Mouse (Mus musculus) heart, postnatal 0 days (tissue): ENCODE results near the gene Pigb.

ENCODE experiments used
- CTCF ChIP-seq: IDR thresholded peaks from 2 replicates; pipeline ENCODE4 v1.5.1; 2016; ENCODE audit warnings: antibody characterized with exemption, control low read depth, low read depth
- EP300 ChIP-seq: IDR thresholded peaks from 2 replicates; pipeline ENCODE4 v1.6.1; 2016; ENCODE audit warnings: antibody characterized with exemption, low read depth

DNA sequence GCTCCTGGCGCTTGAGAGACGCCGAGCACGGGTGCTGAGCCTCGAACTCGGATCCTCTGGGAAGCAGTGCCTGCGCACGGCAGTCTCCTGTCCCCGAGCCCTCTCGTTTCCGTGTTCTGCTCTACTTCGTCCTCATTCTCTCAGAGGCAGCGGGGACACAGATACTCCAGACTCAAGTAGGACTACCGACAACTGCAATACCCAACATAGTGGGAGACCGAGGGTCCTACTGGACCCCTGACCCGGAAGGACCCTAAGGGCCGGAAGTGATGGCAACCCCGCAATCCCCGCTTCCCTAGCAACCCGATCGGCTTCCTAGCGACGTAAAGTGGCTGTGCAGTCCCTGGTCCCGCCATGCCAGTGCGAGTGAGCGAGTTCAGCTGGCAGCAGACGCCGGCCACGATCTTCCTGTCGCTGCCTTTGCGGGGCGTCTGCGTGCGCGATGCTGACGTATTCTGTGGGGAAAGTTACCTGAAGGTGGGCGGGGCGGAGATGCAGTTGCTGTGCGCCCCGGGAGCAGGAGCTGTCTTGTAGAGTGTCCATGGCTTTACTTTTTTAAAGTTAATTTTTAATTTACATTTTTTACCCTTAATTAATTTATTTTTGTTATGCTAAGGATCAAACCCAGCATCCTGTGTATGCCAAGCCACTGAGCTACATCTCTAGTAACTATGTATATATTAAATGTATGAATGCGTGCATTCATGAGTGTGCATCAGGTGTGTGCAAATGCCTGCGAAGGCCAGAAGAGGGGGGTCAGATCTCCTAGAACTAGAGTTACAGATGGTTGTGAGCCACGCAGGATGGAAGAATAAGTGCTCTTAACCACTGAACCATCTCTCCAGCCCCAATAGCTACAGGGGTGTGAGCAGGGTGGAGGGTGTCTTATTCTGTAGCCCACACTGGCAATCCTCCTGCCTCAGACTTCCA lies 81.4 kb downstream of the Pigb start, which contains the start of the genes Dyx1c1 and Gm44503:
- TF ChIP-seq CTCF (no peak), EP300 (no peak)
